Mouse (Mus musculus): ENCODE data around the gene Kctd20. TPM values are rescaled to one million over a fixed set of nuclear protein-coding genes. Genes with fewer than 3 reads are reported as not detected.
A peak's percentile ranks its signal among the peaks of the same experiment; 100 is the strongest.

The Kctd20 gene
- 80.0 and 82.0 TPM in 2 replicates for polyA plus RNA-seq (2015; fragmentation: Nextera tagmentation; extraction: Ambion mirVana)

DNA sequence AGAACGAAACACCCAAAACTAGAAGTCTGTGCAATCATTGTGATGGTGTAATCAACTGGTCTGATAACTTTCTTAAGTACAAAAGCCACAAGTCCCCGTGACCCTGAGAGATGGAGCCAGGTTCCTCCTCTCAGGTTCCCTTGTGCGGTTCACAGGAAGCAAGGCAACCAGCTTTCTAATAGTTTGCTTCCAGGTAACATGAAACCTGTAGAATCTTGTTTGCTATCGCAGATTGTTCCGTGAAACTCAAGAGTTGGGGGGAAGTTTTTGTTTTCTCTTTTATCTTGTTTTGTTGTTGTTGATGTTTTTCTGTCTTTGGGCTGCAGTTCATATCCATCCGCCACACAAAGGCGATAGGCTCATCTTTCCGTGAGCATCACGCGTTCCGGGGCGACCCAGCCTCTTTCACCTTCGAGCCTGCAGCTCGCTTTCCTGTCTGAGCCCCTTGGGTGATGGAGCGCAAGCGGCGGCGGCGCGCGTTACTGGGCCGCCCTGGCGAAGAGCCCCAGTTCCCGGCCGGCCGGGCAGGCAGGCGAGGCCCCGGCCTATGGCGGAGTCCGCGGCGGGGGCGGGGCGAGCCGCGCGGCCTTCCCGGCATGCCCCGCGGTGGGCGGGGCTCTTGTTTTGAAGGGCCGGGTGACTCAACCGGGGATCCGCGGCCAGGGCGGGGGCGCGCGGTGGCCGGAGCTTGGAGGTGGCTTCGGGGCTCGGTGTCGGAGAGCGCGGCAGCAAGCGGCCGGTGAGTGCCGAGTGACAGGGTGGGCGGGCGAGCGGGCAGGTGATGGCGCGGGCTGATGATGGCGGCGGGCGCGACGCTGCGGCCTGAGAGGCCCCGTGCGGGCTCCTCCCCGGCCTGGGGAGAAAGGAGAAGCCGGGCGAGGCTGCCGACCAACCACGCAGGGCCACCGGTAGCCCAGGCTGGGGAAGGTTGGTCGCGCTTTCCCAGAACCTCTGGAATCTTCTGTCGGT is at the start of gene Kctd20:
Gene Kctd20 (plus strand): TSS at position 120 of the 969 bp plus-strand sequence.
- peak within 1 kb of the TSS; percentile 98 for H3K27ac ChIP-seq (ENCODE audit: low read length)
- no peaks in the 10 kb centered on the region for H3K27me3 ChIP-seq (ENCODE audit: control insufficient read depth, insufficient read depth, low read depth, low read length)
- H3K4me3 ChIP-seq (ENCODE audit: low read depth, low read length) = peak within 1 kb of the TSS; percentile 85
- under 1% methylated on average over 74 of the region's 80 CpGs for WGBS (ENCODE audit: insufficient replicate concordance)
- H3K9me3 ChIP-seq (replicated peaks; ENCODE audit: control insufficient read depth, low read length) = peaks cover 5% of the 10 kb centered on the region
- peak within 1 kb of the TSS; percentile 95 for H3K9ac ChIP-seq (ENCODE audit: low read depth, low read length)
- H3K36me3 ChIP-seq (ENCODE audit: control insufficient read depth, insufficient read depth) = peaks cover 7% of the 10 kb centered on the region; the same call in 1 of the 2 replicates
- H3K4me2 ChIP-seq (ENCODE audit: low read depth, low read length) = peak within 1 kb of the TSS; percentile 69
- H3K4me1 ChIP-seq (ENCODE audit: control insufficient read depth, low read depth, low read length) = peaks cover 26% of the 10 kb centered on the region
- peak; percentile 92 for ATAC-seq (ENCODE audit: low read depth)

DNA sequence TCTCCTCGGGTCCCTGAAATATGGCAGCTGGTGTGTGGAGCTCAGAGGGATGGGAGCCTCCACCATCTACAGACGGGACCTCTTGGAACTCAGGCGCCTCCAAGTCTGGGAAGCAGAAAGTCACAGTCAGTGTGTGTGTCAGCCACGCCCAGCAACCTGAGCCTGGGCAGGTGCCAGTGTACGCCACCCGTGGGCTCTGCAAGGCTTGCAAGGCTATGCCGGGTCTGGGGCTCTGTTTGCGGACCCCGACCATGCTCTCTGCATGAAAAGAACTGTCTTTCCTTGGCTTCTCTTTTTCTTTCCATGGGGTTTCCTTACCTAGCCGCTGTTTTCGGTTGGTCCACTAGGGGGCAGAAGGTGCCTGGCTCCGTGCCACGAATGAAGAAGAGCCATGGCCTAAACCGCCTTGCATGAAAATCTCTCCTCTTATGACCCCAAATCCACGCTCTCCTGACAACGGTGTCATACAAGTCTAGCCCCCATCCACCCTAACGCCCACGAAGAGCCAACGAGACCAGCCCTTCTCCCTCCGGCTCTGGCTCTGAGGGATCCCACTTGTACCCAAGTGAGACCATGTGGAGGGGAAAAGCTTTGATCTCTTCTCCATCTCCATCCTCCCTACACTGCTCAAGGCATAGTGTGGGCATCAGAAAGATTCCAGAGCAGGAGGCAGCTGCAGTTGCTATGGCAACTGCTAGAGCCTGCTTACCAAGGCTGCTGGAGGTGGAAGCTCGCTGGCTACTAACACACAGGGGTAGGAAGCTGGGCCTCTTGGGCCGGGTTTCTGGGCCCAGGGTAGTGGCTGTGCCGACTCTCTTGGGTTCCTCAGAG is 47.0 kb upstream of the Kctd20 start:
- Histone ChIP-seq H3K9ac (ENCODE audit: low read depth, low read length) (no peak overlapping the region), H3K9me3 (replicated peaks; ENCODE audit: control insufficient read depth, low read length) (no peaks in the 10 kb centered on the region), H3K27ac (ENCODE audit: low read length) (no peak overlapping the region), H3K36me3 (ENCODE audit: control insufficient read depth, insufficient read depth) (no peaks in the 10 kb centered on the region), H3K4me2 (ENCODE audit: low read depth, low read length) (no peak overlapping the region), H3K27me3 (ENCODE audit: control insufficient read depth, insufficient read depth, low read depth, low read length) (peaks cover 9% of the 10 kb centered on the region), H3K4me3 (ENCODE audit: low read depth, low read length) (no peak overlapping the region), H3K4me1 (ENCODE audit: control insufficient read depth, low read depth, low read length) (no peaks in the 10 kb centered on the region; the same call in 1 of the 2 replicates)
- 28% methylated on average over 23 of the region's 23 CpGs for WGBS (ENCODE audit: insufficient replicate concordance)
- no peak for ATAC-seq (ENCODE audit: low read depth)

DNA sequence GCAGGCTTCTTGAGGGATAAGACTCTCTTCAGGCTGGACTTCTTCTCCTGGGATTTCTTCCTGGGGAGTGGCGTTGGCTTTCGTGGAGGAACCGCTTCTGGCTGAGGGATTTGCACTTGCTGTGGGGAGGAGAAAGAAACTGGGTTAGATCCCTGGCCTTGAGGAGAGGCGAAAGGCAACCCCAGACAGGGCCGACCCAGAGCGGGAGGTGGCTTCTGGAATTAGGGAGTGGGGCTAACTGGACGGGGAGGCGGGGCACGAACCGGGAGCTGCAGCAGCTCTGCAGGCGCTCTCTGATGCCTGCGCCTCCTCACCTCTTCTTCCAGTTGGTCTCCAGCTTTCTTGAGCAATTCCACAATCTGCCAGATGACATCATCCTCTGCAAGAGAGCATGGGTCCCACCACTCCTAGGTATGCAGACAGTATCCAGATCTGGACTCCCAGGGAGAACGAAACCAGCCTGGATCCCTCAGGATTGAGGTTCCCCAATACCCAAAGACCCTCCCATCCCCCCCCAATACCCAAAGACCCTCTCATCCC is 46.3 kb upstream of the Kctd20 start:
- no peak for ATAC-seq (ENCODE audit: low read depth)
- Histone ChIP-seq H3K4me1 (ENCODE audit: control insufficient read depth, low read depth, low read length) (no peaks in the 10 kb centered on the region; the same call in 1 of the 2 replicates), H3K27ac (ENCODE audit: low read length) (no peak overlapping the region), H3K27me3 (ENCODE audit: control insufficient read depth, insufficient read depth, low read depth, low read length) (peaks cover 10% of the 10 kb centered on the region), H3K9me3 (replicated peaks; ENCODE audit: control insufficient read depth, low read length) (no peaks in the 10 kb centered on the region), H3K4me3 (ENCODE audit: low read depth, low read length) (no peak overlapping the region), H3K36me3 (ENCODE audit: control insufficient read depth, insufficient read depth) (no peaks in the 10 kb centered on the region), H3K4me2 (ENCODE audit: low read depth, low read length) (no peak overlapping the region), H3K9ac (ENCODE audit: low read depth, low read length) (no peak overlapping the region)
- 77% methylated on average over 13 of the region's 13 CpGs for WGBS (ENCODE audit: insufficient replicate concordance)

DNA sequence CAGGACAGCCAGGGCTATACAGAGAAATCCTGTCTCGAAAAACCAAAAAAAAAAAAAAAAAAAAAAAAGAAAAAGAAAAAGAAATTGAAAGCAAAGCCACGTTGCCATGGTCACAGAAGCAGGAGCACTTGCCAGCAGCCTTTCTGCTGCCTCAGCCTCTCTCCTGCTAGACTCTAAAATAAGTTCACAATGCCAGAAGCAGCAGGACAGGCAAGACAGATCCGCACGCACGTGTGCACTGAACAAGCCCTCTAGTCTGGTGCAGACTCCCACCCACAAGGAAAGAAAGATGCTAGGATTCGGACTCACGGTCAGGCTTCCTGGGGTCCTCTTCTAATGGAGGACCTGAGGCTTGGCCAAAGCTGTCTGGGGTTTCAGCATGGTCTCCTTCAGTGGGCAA is 43.8 kb upstream of the Kctd20 start:
- no peaks in the 10 kb centered on the region for H3K9me3 ChIP-seq (replicated peaks; ENCODE audit: control insufficient read depth, low read length)
- ATAC-seq (ENCODE audit: low read depth) = no peak
- H3K9ac ChIP-seq (ENCODE audit: low read depth, low read length) = no peak overlapping the region
- H3K4me3 ChIP-seq (ENCODE audit: low read depth, low read length) = no peak overlapping the region
- 81% methylated on average over 7 of the region's 7 CpGs for WGBS (ENCODE audit: insufficient replicate concordance)
- H3K4me1 ChIP-seq (ENCODE audit: control insufficient read depth, low read depth, low read length) = no peaks in the 10 kb centered on the region; the same call in 1 of the 2 replicates
- H3K27me3 ChIP-seq (ENCODE audit: control insufficient read depth, insufficient read depth, low read depth, low read length) = peaks cover 10% of the 10 kb centered on the region
- no peak overlapping the region for H3K4me2 ChIP-seq (ENCODE audit: low read depth, low read length)
- H3K36me3 ChIP-seq (ENCODE audit: control insufficient read depth, insufficient read depth) = no peaks in the 10 kb centered on the region
- no peak overlapping the region for H3K27ac ChIP-seq (ENCODE audit: low read length)

DNA sequence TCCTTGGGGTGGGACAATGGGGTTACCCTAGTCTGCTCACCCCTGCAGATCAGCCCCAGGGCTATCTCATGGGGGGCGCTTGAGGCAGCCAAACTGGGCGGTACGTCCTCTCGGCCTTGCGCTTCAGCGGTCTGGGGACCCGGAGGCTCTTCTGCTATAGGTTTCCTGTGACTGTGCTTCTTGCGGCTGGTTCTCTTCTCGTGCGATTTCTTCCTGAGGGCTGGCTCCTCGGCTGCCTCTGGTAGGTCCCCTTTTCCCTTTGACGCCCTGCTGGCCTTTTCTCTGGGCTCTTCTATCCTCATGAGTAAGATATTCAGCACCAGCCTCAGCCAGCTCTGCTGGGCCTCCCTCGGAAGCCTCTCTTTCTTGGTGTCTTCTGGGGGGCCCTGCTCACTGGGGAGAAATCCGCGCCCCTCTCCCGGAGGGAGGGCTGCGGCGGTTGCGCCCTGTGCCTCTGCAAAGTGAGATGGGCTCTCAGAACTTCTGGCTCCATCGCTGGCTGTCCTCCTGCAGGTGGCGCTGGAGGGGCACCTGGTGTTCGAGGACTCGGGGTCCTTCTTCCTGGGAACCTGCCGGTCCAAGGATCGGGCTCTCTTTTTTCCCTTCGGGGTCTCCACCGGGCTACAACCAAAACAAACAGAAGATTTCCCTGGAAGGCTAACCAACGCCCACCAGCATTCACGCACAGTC is 42.4 kb upstream of the Kctd20 start:
- no peak for ATAC-seq (ENCODE audit: low read depth)
- WGBS (ENCODE audit: insufficient replicate concordance) = 2% methylated on average over 29 of the region's 29 CpGs
- Histone ChIP-seq H3K36me3 (ENCODE audit: control insufficient read depth, insufficient read depth) (no peaks in the 10 kb centered on the region), H3K9ac (ENCODE audit: low read depth, low read length) (no peak overlapping the region), H3K27me3 (ENCODE audit: control insufficient read depth, insufficient read depth, low read depth, low read length) (peaks cover 10% of the 10 kb centered on the region), H3K4me2 (ENCODE audit: low read depth, low read length) (peak overlapping the region; percentile 52), H3K27ac (ENCODE audit: low read length) (no peak overlapping the region), H3K9me3 (replicated peaks; ENCODE audit: control insufficient read depth, low read length) (no peaks in the 10 kb centered on the region), H3K4me3 (ENCODE audit: low read depth, low read length) (peak overlapping the region; percentile 4; the same call in 1 of the 2 replicates), H3K4me1 (ENCODE audit: control insufficient read depth, low read depth, low read length) (no peaks in the 10 kb centered on the region; the same call in 1 of the 2 replicates)

DNA sequence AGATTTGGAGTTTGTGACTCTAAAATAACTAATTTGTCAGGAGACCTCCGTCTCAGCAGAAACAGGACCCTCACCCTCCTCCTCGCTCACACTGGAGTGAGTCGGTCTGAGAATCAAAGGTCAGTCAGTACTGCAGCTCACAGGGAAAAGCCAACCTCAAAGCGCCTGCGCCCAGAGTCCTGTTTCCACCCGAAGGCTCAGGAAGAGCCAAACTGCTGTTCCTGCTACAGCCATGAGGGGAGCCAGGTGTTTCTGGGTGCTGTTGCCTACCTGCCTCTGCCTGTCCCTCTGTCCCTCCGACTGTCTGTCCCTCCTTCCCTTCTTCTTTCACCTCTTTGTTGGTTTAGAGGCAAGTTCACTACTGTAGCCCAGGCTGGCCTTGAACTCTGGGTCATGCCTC is 41.6 kb upstream of the Kctd20 start:
- no peak overlapping the region for H3K27ac ChIP-seq (ENCODE audit: low read length)
- H3K4me3 ChIP-seq (ENCODE audit: low read depth, low read length) = no peak overlapping the region
- no peak overlapping the region for H3K9ac ChIP-seq (ENCODE audit: low read depth, low read length)
- ATAC-seq (ENCODE audit: low read depth) = 0 out of 2 replicates have a peak, but pooled peaks have one; percentile 30
- WGBS (ENCODE audit: insufficient replicate concordance) = 46% methylated on average over 7 of the region's 7 CpGs
- H3K4me1 ChIP-seq (ENCODE audit: control insufficient read depth, low read depth, low read length) = no peaks in the 10 kb centered on the region; the same call in 1 of the 2 replicates
- H3K9me3 ChIP-seq (replicated peaks; ENCODE audit: control insufficient read depth, low read length) = no peaks in the 10 kb centered on the region
- H3K4me2 ChIP-seq (ENCODE audit: low read depth, low read length) = no peak overlapping the region
- no peaks in the 10 kb centered on the region for H3K36me3 ChIP-seq (ENCODE audit: control insufficient read depth, insufficient read depth)
- H3K27me3 ChIP-seq (ENCODE audit: control insufficient read depth, insufficient read depth, low read depth, low read length) = peaks cover 10% of the 10 kb centered on the region

DNA sequence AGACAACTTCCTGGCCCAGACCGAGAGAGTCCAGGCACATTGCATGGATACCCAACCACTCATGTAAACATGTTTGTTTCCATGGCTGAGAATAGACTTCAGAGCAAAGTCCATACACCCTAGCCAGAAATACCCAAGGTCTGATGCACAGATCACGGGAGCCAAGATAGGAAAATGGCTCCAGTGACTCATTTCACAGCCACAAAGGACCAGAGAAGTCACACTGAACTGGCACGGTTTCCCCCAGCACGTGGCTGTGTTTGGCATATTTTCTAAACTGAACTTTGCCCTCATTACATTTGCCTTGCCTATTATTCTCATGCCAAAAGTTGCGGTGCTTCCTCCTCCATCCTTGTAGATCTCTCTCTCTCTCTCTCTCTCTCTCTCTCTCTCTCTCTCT is 38.5 kb upstream of the Kctd20 start:
- ATAC-seq (ENCODE audit: low read depth) = no peak
- Histone ChIP-seq H3K4me2 (ENCODE audit: low read depth, low read length) (no peak overlapping the region), H3K4me1 (ENCODE audit: control insufficient read depth, low read depth, low read length) (no peaks in the 10 kb centered on the region; the same call in 1 of the 2 replicates), H3K27ac (ENCODE audit: low read length) (no peak overlapping the region), H3K4me3 (ENCODE audit: low read depth, low read length) (no peak overlapping the region), H3K9ac (ENCODE audit: low read depth, low read length) (no peak overlapping the region), H3K36me3 (ENCODE audit: control insufficient read depth, insufficient read depth) (no peaks in the 10 kb centered on the region), H3K9me3 (replicated peaks; ENCODE audit: control insufficient read depth, low read length) (no peaks in the 10 kb centered on the region), H3K27me3 (ENCODE audit: control insufficient read depth, insufficient read depth, low read depth, low read length) (peaks cover 10% of the 10 kb centered on the region)
- 53% methylated on average over 5 of the region's 5 CpGs for WGBS (ENCODE audit: insufficient replicate concordance)

DNA sequence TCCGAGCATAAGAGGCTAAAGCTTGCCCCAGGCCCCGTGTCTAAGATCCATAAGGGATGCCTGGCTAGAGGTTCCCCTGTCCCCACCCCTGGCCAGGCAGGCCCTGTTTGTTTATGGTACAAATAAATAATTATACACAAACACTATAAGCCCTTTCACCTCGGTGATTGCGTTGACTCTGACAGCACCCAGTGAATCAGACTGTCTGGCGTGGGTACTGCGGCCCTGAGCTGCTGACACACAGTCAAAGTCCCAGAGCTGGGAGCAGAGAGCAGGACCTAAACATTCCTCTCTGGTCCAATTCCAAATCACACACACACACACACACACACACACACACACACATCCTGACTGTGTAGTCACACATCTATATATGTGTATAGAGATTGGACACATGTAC is 37.8 kb upstream of the Kctd20 start:
- ATAC-seq (ENCODE audit: low read depth) = peak; percentile 47; the same call in 1 of the 2 replicates
- 68% methylated on average over 6 of the region's 6 CpGs for WGBS (ENCODE audit: insufficient replicate concordance)

More for the DNA sequence above, 37.8 kb upstream of the Kctd20 start:
- no peak overlapping the region for H3K27ac ChIP-seq (ENCODE audit: low read length)
- H3K4me1 ChIP-seq (ENCODE audit: control insufficient read depth, low read depth, low read length) = no peaks in the 10 kb centered on the region; the same call in 1 of the 2 replicates
- no peaks in the 10 kb centered on the region for H3K9me3 ChIP-seq (replicated peaks; ENCODE audit: control insufficient read depth, low read length)
- no peak overlapping the region for H3K4me2 ChIP-seq (ENCODE audit: low read depth, low read length)
- peaks cover 8% of the 10 kb centered on the region for H3K27me3 ChIP-seq (ENCODE audit: control insufficient read depth, insufficient read depth, low read depth, low read length)
- no peak overlapping the region for H3K9ac ChIP-seq (ENCODE audit: low read depth, low read length)
- H3K4me3 ChIP-seq (ENCODE audit: low read depth, low read length) = no peak overlapping the region
- H3K36me3 ChIP-seq (ENCODE audit: control insufficient read depth, insufficient read depth) = no peaks in the 10 kb centered on the region

Measured in liver, embryonic 16.5 days (tissue).